Comparison of ENCODE assay signal across 14 mouse cellular contexts in the genomic region with DNA sequence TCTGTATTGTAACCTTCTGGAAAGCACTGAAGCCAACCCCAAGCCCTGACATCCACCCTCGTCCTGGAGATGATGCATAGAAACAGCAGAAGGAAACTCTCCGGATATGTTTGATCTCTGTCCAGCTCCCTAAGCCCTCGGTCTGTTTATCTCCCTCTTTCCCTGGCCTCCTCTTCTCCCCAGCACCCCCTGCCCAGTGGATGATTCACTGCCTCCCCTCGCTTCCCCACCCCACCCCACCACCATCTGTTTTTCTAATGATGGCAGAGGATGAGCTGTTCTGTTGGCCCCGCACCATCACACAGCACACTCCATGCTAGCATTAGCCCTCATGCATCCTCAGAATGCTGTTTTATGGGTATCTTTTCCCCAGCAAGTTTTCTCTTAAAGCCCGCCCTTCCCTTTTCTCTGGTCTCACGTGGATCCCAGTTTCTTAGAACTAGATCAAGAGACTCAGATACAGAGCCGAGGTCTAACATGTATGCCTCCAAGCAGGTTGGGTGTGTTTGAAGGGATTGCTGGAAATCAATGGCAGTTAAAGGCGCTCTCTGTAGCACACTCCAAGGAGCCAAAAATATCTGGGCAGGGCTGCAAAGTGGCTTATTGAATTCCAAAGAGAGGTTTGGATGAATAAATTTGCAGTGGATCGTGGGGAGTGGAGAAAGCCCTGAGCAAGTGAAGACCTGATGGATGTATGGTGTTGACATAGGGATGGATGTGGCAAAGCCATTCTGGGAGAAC.
DNase-seq lines count a peak whose midpoint lies in the region; ATAC-seq lines count a peak whose summit lies in the region.
"Had no signal": no experiment of that assay in that cellular context is flagged by ENCODE, and none has a peak within 500 bp of the region (broad histone marks: within the 10 kb centered on the region; RNA-seq: fewer than 3 reads in every experiment).

No protein-coding gene starts in this region.

- no peaks in the 10 kb centered on the region for H3K4me1 ChIP-seq in kidney, embryonic 16.5 days (ENCODE audit: insufficient read depth, low read length)
- no peaks in the 10 kb centered on the region for H3K4me1 ChIP-seq in stomach, embryonic 14.5 days (ENCODE audit: control insufficient read depth, insufficient read depth, low read length)

- no peak for DNase-seq in kidney, adult 11 months
- DNase-seq in lung, postnatal 10 days: peak; percentile 33
- DNase-seq in lung, postnatal 25 days (ENCODE audit: low spot score): no peak
- DNase-seq in cerebellum, adult 9-11 months: peak; percentile 78
- DNase-seq in ovary, adult 18-20 months (ENCODE audit: low spot score): no peak
- DNase-seq: heart, adult 11 months; heart, postnatal 36 days; kidney, postnatal 14 days; lung, postnatal 36 days; thymus, postnatal 36 days had no signal

- H3K4me2 ChIP-seq in kidney, embryonic 16.5 days (replicated peaks; ENCODE audit: low read depth, low read length): no peak overlapping the region
- no peak overlapping the region for H3K4me2 ChIP-seq in stomach, embryonic 14.5 days (replicated peaks; ENCODE audit: low read depth, low read length)

- H3K27ac ChIP-seq in kidney, embryonic 16.5 days (ENCODE audit: low read length): no peak overlapping the region
- H3K27ac ChIP-seq in stomach, embryonic 14.5 days (ENCODE audit: low read length): no peak overlapping the region

- H3K9ac ChIP-seq in kidney, embryonic 16.5 days (replicated peaks; ENCODE audit: low read length): no peak overlapping the region
- H3K9ac ChIP-seq in stomach, embryonic 14.5 days (replicated peaks; ENCODE audit: low read depth, low read length): no peak overlapping the region

- no peak overlapping the region for H3K4me3 ChIP-seq in kidney, embryonic 16.5 days (ENCODE audit: low read length)
- H3K4me3 ChIP-seq in stomach, embryonic 14.5 days (ENCODE audit: low read depth, low read length): no peak overlapping the region

- no peaks in the 10 kb centered on the region for H3K27me3 ChIP-seq in kidney, embryonic 16.5 days (ENCODE audit: insufficient read depth, low read length)
- H3K27me3 ChIP-seq in stomach, embryonic 14.5 days (ENCODE audit: control insufficient read depth, insufficient read depth, low read length): no peaks in the 10 kb centered on the region
- H3K27me3 ChIP-seq: CH12.LX had no signal

- peak; percentile 19; the same call in 1 of the 2 replicates for ATAC-seq in kidney, embryonic 16.5 days (ENCODE audit: low FRiP score, low TSS enrichment)
- ATAC-seq in stomach, embryonic 14.5 days (ENCODE audit: insufficient number of reproducible peaks, insufficient read depth, low FRiP score, low read depth): peak; percentile 42; the same call in 1 of the 2 replicates
- ATAC-seq in inflammation-experienced regulatory T-cells, adult 6 months: no peak

- WGBS in kidney, embryonic 16.5 days: 54% methylated on average over 10 of the region's 10 CpGs
- 52% methylated on average over 10 of the region's 10 CpGs for WGBS in stomach, embryonic 14.5 days

- no peaks in the 10 kb centered on the region for H3K9me3 ChIP-seq in kidney, embryonic 16.5 days (ENCODE audit: low read length)
- no peaks in the 10 kb centered on the region for H3K9me3 ChIP-seq in stomach, embryonic 14.5 days (ENCODE audit: control insufficient read depth, low read depth, low read length)

- no peaks in the 10 kb centered on the region for H3K36me3 ChIP-seq in kidney, embryonic 16.5 days (ENCODE audit: insufficient read depth, low read length)
- no peaks in the 10 kb centered on the region for H3K36me3 ChIP-seq in stomach, embryonic 14.5 days (ENCODE audit: control insufficient read depth, insufficient read depth, low read length)

Comparison
In these comparisons a context has a peak if more than half of its experiments do, and no peak if none do; other contexts are left out.
1. DNase-seq: peak in lung, postnatal 10 days (single experiment) and cerebellum, adult 9-11 months (single experiment); none in kidney, adult 11 months (single experiment), lung, postnatal 25 days (single experiment) and ovary, adult 18-20 months (single experiment).